Mouse (Mus musculus): ENCODE results near the gene Pfkfb2. TPM values are rescaled to one million over a fixed set of nuclear protein-coding genes. Genes with fewer than 3 reads are reported as not detected.

Pfkfb2 gene
- polyA plus RNA-seq, 1 experiment = 3.0 TPM

DNA sequence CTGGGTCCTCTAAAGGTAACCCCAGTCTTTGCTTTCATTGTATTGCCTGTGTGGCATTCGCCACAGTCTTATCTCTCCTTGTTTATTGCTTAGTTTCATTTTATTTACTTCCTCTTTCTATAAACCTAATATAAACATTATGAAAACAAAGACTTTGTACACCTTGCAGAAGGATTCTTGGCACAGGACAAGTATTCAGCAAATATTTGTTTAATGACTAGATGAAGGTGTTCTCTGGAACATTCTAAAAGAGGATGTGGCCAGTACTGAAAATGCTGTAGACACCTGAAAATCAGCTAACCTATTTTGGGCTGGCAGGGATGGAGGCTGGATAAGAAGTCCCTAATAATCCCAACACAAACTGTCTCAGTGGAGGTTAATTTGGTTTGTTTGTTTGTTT lies 32.5 kb upstream of the Pfkfb2 start:
- Histone ChIP-seq H3K27me3 (ENCODE audit: control insufficient read depth, insufficient read depth, insufficient read length) (no peaks in the 10 kb centered on the region), H3K79me3 (ENCODE audit: low read depth) (no peaks in the 10 kb centered on the region), H3ac (ENCODE audit: control insufficient read depth, insufficient read length, low read depth) (no peak overlapping the region), H3K79me2 (ENCODE audit: control insufficient read depth, insufficient read depth) (no peaks in the 10 kb centered on the region), H3K36me3 (ENCODE audit: control insufficient read depth, insufficient read depth) (no peaks in the 10 kb centered on the region), H3K4me3 (ENCODE audit: insufficient read depth, poor library complexity, severe bottlenecking) (no peak overlapping the region)
- TF ChIP-seq CEBPB (IDR thresholded peaks at IDR 0.05; ENCODE audit: low read depth) (no peak), USF1 (IDR thresholded peaks at IDR 0.05; ENCODE audit: low read depth) (no peak), MAX (IDR thresholded peaks at IDR 0.05) (no peak), MYOD1 (IDR thresholded peaks at IDR 0.05; ENCODE audit: control insufficient read depth, insufficient read length, low read depth) (no peak), CTCF (IDR thresholded peaks at IDR 0.05; ENCODE audit: control insufficient read depth, insufficient read depth, insufficient read length) (no peak), MYOG (IDR thresholded peaks at IDR 0.05; ENCODE audit: control insufficient read depth, extremely low read depth, insufficient read length) (no peak), FOSL1 (IDR thresholded peaks at IDR 0.05; ENCODE audit: insufficient read depth, low read length, poor library complexity, severe bottlenecking) (no peak)

DNA sequence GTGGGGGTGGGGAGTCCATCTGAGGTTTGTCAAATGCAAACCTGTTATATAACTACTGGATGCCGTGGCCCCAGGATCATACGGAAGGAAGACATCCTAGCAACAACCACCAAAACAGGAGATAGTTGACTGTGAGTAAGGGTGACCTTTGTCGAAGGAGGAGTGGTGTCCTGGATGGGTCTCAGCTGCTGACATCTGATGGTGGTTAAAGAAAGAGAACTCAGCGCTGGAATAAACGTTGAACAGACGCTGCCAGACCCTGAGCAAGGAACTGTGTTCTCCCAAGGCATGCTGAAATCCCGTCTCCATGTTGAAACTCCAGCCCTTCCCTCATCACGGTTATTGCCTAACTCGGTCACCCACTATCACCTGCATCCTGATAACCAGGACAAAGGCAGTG lies 30.6 kb upstream of the Pfkfb2 start:
- Histone ChIP-seq H3K79me2 (ENCODE audit: control insufficient read depth, insufficient read depth) (no peaks in the 10 kb centered on the region), H3K27me3 (ENCODE audit: control insufficient read depth, insufficient read depth, insufficient read length) (no peaks in the 10 kb centered on the region), H3K79me3 (ENCODE audit: low read depth) (no peaks in the 10 kb centered on the region), H3ac (ENCODE audit: control insufficient read depth, insufficient read length, low read depth) (no peak overlapping the region), H3K4me3 (ENCODE audit: insufficient read depth, poor library complexity, severe bottlenecking) (no peak overlapping the region), H3K36me3 (ENCODE audit: control insufficient read depth, insufficient read depth) (no peaks in the 10 kb centered on the region)
- TF ChIP-seq USF1 (IDR thresholded peaks at IDR 0.05; ENCODE audit: low read depth) = no peak
- no peak for TF ChIP-seq FOSL1 (IDR thresholded peaks at IDR 0.05; ENCODE audit: insufficient read depth, low read length, poor library complexity, severe bottlenecking)
- no peak for TF ChIP-seq MYOD1 (IDR thresholded peaks at IDR 0.05; ENCODE audit: control insufficient read depth, insufficient read length, low read depth)
- no peak for TF ChIP-seq MYOG (IDR thresholded peaks at IDR 0.05; ENCODE audit: control insufficient read depth, extremely low read depth, insufficient read length)
- TF ChIP-seq MAX (IDR thresholded peaks at IDR 0.05) = no peak
- TF ChIP-seq CEBPB (IDR thresholded peaks at IDR 0.05; ENCODE audit: low read depth) = no peak
- no peak for TF ChIP-seq CTCF (IDR thresholded peaks at IDR 0.05; ENCODE audit: control insufficient read depth, insufficient read depth, insufficient read length)

- Histone ChIP-seq H3K79me2 (ENCODE audit: control insufficient read depth, insufficient read depth) (no peaks in the 10 kb centered on the region), H3K36me3 (ENCODE audit: control insufficient read depth, insufficient read depth) (no peaks in the 10 kb centered on the region), H3K79me3 (ENCODE audit: low read depth) (no peaks in the 10 kb centered on the region), H3ac (ENCODE audit: control insufficient read depth, insufficient read length, low read depth) (no peak overlapping the region), H3K27me3 (ENCODE audit: control insufficient read depth, insufficient read depth, insufficient read length) (no peaks in the 10 kb centered on the region), H3K4me3 (ENCODE audit: insufficient read depth, poor library complexity, severe bottlenecking) (no peak overlapping the region)
- TF ChIP-seq MAX (IDR thresholded peaks at IDR 0.05) (no peak), MYOD1 (IDR thresholded peaks at IDR 0.05; ENCODE audit: control insufficient read depth, insufficient read length, low read depth) (no peak)
These were observed 17.8 kb upstream of the Pfkfb2 start for GRCm38 (mm10) chr1:130746819-130747218.

- H3K36me3 ChIP-seq (ENCODE audit: control insufficient read depth, insufficient read depth) = no peaks in the 10 kb centered on the region
- H3K79me3 ChIP-seq (ENCODE audit: low read depth) = no peaks in the 10 kb centered on the region
- no peak for TF ChIP-seq USF1 (IDR thresholded peaks at IDR 0.05; ENCODE audit: low read depth)
- no peak for TF ChIP-seq MYOD1 (IDR thresholded peaks at IDR 0.05; ENCODE audit: control insufficient read depth, insufficient read length, low read depth)
- no peak for TF ChIP-seq MYOG (IDR thresholded peaks at IDR 0.05; ENCODE audit: control insufficient read depth, extremely low read depth, insufficient read length)
- no peak for TF ChIP-seq MAX (IDR thresholded peaks at IDR 0.05)
- no peak for TF ChIP-seq CEBPB (IDR thresholded peaks at IDR 0.05; ENCODE audit: low read depth)
- TF ChIP-seq CTCF (IDR thresholded peaks at IDR 0.05; ENCODE audit: control insufficient read depth, insufficient read depth, insufficient read length) = no peak
- TF ChIP-seq FOSL1 (IDR thresholded peaks at IDR 0.05; ENCODE audit: insufficient read depth, low read length, poor library complexity, severe bottlenecking) = no peak
- no peak overlapping the region for H3K4me3 ChIP-seq (ENCODE audit: insufficient read depth, poor library complexity, severe bottlenecking)
- no peak overlapping the region for H3ac ChIP-seq (ENCODE audit: control insufficient read depth, insufficient read length, low read depth)
- no peaks in the 10 kb centered on the region for H3K79me2 ChIP-seq (ENCODE audit: control insufficient read depth, insufficient read depth)
- H3K27me3 ChIP-seq (ENCODE audit: control insufficient read depth, insufficient read depth, insufficient read length) = no peaks in the 10 kb centered on the region
These were observed 16.5 kb upstream of the Pfkfb2 start for GRCm38 (mm10) chr1:130745591-130745990.

DNA sequence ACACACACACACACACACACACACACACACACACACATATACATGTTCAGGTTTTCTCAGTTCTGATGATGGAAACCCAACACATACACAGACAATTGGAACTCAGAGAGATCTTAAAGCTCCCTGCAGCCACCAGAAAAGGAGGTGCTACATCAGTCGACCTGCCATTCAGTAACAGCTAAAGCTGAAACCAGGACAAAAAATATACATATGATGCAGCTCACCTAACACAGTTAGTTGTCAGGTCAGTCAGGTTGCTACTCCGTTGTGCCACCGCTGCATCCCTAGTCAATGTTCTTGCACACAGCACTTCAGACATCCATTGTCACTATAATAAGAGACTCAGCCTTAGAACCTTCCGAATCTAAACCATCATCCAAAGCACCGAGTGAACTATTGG lies 15.9 kb upstream of the Pfkfb2 start:
- Histone ChIP-seq H3K36me3 (ENCODE audit: control insufficient read depth, insufficient read depth) (no peaks in the 10 kb centered on the region), H3K79me2 (ENCODE audit: control insufficient read depth, insufficient read depth) (no peaks in the 10 kb centered on the region), H3K27me3 (ENCODE audit: control insufficient read depth, insufficient read depth, insufficient read length) (no peaks in the 10 kb centered on the region), H3ac (ENCODE audit: control insufficient read depth, insufficient read length, low read depth) (no peak overlapping the region), H3K79me3 (ENCODE audit: low read depth) (no peaks in the 10 kb centered on the region), H3K4me3 (ENCODE audit: insufficient read depth, poor library complexity, severe bottlenecking) (no peak overlapping the region)
- no peak for TF ChIP-seq CEBPB (IDR thresholded peaks at IDR 0.05; ENCODE audit: low read depth)
- TF ChIP-seq USF1 (IDR thresholded peaks at IDR 0.05; ENCODE audit: low read depth) = no peak
- TF ChIP-seq CTCF (IDR thresholded peaks at IDR 0.05; ENCODE audit: control insufficient read depth, insufficient read depth, insufficient read length) = no peak
- TF ChIP-seq FOSL1 (IDR thresholded peaks at IDR 0.05; ENCODE audit: insufficient read depth, low read length, poor library complexity, severe bottlenecking) = no peak

- no peak for TF ChIP-seq MYOG (IDR thresholded peaks at IDR 0.05; ENCODE audit: control insufficient read depth, extremely low read depth, insufficient read length)
- TF ChIP-seq MAX (IDR thresholded peaks at IDR 0.05) = no peak
- no peak for TF ChIP-seq USF1 (IDR thresholded peaks at IDR 0.05; ENCODE audit: low read depth)
- no peak for TF ChIP-seq MYOD1 (IDR thresholded peaks at IDR 0.05; ENCODE audit: control insufficient read depth, insufficient read length, low read depth)
- no peak for TF ChIP-seq CEBPB (IDR thresholded peaks at IDR 0.05; ENCODE audit: low read depth)
- no peak for TF ChIP-seq CTCF (IDR thresholded peaks at IDR 0.05; ENCODE audit: control insufficient read depth, insufficient read depth, insufficient read length)
- no peak for TF ChIP-seq FOSL1 (IDR thresholded peaks at IDR 0.05; ENCODE audit: insufficient read depth, low read length, poor library complexity, severe bottlenecking)
- H3ac ChIP-seq (ENCODE audit: control insufficient read depth, insufficient read length, low read depth) = no peak overlapping the region
- no peaks in the 10 kb centered on the region for H3K79me2 ChIP-seq (ENCODE audit: control insufficient read depth, insufficient read depth)
- H3K4me3 ChIP-seq (ENCODE audit: insufficient read depth, poor library complexity, severe bottlenecking) = no peak overlapping the region
- no peaks in the 10 kb centered on the region for H3K79me3 ChIP-seq (ENCODE audit: low read depth)
- no peaks in the 10 kb centered on the region for H3K27me3 ChIP-seq (ENCODE audit: control insufficient read depth, insufficient read depth, insufficient read length)
- no peaks in the 10 kb centered on the region for H3K36me3 ChIP-seq (ENCODE audit: control insufficient read depth, insufficient read depth)
These were observed 15.2 kb upstream of the Pfkfb2 start for GRCm38 (mm10) chr1:130744217-130744616.

All from C2C12 (cell line).